Mouse (Mus musculus): Measurements from ENCODE around the gene Apobec1. TPM values are rescaled to one million over a fixed set of nuclear protein-coding genes. Genes with fewer than 3 reads are reported as not detected.

Gene Apobec1
- polyA plus RNA-seq, 1 experiment from 2014 or later: 0.04 TPM

DNA sequence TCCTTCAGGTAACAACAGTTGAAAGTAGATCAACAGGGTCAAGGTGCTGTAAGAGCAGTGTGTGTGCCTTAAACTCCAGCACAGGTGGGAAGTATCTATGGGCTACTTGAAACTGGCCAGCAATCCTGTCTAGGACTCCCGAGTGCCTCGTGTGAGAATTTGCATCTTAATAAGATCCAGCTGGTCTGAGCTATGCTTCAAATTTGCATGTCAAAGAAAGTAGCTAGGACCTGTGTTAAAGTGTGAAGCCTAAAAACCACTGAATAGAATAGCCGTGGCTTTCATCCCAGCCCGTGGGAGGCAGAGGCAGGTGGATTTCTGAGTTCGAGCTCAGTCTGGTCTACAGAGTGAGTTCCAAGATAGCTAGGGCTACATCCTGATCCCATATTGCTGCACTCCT is 22.2 kb upstream of the Apobec1 start:
- TF ChIP-seq CTCF (IDR thresholded peaks at IDR 0.05): no peak
- ATAC-seq (no peak), DNase-seq (ENCODE audit: low read depth, low spot score) (no peak)
- in situ Hi-C loops (cut with MboI; ENCODE audit: low pct_unique_long_range_greater_than_20kb): no loop called here
- ChIA-PET CTCF (no interaction called here), POLR2A (no interaction called here)
- H3K27me3 ChIP-seq: no peaks in the 10 kb centered on the region

DNA sequence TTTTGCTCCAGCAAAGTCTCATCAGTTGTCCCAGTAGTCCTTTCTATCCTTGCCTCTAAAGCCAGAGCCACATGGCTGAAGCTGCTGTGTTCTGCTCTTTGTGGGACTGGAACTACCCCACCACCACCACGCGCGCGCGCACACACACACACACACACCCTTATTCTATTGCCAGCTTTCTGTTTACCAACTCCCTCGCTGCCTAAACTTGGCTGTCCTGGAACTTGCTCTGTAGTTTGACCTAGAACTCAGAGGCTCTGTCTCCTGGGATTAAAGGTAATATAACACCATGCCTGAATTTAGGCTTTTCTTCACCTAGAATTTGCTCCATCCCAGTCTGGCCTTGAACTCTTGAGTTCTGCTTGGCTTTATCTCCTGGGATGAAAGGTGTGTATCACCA is 18.8 kb upstream of the Apobec1 start:
- DNase-seq (ENCODE audit: low read depth, low spot score): no peak
- no peak for TF ChIP-seq CTCF (IDR thresholded peaks at IDR 0.05)
- POLR2A ChIA-PET: no interaction called here
- no peaks in the 10 kb centered on the region for H3K27me3 ChIP-seq
- ATAC-seq: no peak
- in situ Hi-C loops (cut with MboI; ENCODE audit: low pct_unique_long_range_greater_than_20kb): no loop called here
- CTCF ChIA-PET: no interaction called here

GRCm38 (mm10) chr6:122616022-122616421 is 13.8 kb upstream of the Apobec1 start:
- in situ Hi-C loops (cut with MboI; ENCODE audit: low pct_unique_long_range_greater_than_20kb): no loop called here
- no peak for TF ChIP-seq CTCF (IDR thresholded peaks at IDR 0.05)
- CTCF ChIA-PET: no interaction called here
- ATAC-seq (no peak), DNase-seq (ENCODE audit: low read depth, low spot score) (no peak)
- POLR2A ChIA-PET: no interaction called here
- H3K27me3 ChIP-seq: no peaks in the 10 kb centered on the region

DNA sequence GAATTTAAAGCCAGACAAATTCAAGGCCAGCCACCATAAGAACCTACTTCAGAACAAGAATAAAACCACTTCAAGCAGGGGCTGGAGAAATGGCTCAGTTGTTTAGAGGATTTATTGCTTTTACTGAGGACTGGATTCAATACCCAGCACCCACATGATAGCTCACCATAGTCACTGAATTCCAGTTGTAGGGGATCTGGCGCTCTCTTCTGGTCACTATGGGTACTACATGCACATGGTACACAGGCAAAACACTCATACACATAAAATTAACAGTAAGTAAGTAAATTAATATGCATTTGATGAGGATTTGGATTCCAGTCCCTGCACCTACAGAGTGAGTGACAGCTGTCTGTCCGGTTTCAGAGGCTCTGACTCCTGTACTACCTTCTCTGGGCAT is 11.8 kb upstream of the Apobec1 start:
- in situ Hi-C loops (cut with MboI; ENCODE audit: low pct_unique_long_range_greater_than_20kb): no loop called here
- CTCF ChIA-PET: no interaction called here
- no peak for ATAC-seq
- POLR2A ChIA-PET: no interaction called here
- TF ChIP-seq CTCF (IDR thresholded peaks at IDR 0.05): peak; percentile 40
- H3K27me3 ChIP-seq: no peaks in the 10 kb centered on the region
- no peak for DNase-seq (ENCODE audit: low read depth, low spot score)

DNA sequence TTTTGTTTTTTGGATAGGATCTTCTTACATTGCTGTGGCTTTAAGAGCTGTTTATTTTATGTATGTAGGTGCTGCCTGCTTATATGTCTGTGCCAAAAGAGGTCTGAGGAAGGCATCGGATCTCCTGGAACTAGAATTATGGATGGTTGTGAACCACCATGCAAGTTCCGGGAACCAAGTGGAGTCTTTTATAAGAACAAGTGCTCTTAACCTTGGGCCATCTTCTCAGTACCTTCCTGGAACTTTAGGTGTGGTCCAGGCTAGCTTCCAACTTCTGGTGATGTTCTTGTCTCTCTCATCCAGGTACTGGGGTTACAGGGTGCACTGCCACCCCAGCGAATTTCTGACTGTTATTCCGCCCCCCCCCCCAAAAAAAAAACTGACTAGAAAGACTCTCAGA is 10.2 kb upstream of the Apobec1 start:
- TF ChIP-seq CTCF (IDR thresholded peaks at IDR 0.05): no peak
- ATAC-seq: no peak
- H3K27me3 ChIP-seq: no peaks in the 10 kb centered on the region
- DNase-seq (ENCODE audit: low read depth, low spot score): no peak
- CTCF ChIA-PET: no interaction called here
- in situ Hi-C loops (cut with MboI; ENCODE audit: low pct_unique_long_range_greater_than_20kb): no loop called here
- POLR2A ChIA-PET: no interaction called here

- no peak for TF ChIP-seq CTCF (IDR thresholded peaks at IDR 0.05)
- DNase-seq (ENCODE audit: low read depth, low spot score) (no peak), ATAC-seq (no peak)
- ChIA-PET POLR2A (no interaction called here), CTCF (no interaction called here)
- no peaks in the 10 kb centered on the region for H3K27me3 ChIP-seq
- in situ Hi-C loops (cut with MboI; ENCODE audit: low pct_unique_long_range_greater_than_20kb): no loop called here
These were observed 7.5 kb upstream of the Apobec1 start, which contains the start of gene Gdf3 for GRCm38 (mm10) chr6:122609771-122610170. Gdf3 (minus strand) TSS chr6:122610087.

DNA sequence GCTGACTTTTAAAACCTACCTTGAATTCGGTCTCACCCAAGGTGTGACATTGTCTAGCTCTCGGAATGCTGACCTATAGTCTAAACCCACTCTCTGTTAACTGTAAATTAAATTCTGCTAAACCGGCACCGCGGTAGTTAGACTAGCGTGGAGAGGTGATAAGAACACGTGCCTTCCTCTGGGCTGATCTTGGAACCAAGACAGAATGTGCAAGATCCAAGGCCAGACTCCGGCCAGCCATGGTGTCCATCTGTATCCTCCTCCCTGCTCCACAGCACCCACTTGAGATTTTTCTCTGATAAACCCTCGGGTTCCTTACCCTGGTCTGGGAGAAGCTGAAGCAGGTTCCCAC is 7.1 kb upstream of the Apobec1 start:
- H3K27me3 ChIP-seq: no peaks in the 10 kb centered on the region
- in situ Hi-C loops (cut with MboI; ENCODE audit: low pct_unique_long_range_greater_than_20kb): no loop called here
- CTCF ChIA-PET: no interaction called here
- TF ChIP-seq CTCF (IDR thresholded peaks at IDR 0.05): no peak
- POLR2A ChIA-PET: no interaction called here
- ATAC-seq (no peak), DNase-seq (ENCODE audit: low read depth, low spot score) (no peak)

DNA sequence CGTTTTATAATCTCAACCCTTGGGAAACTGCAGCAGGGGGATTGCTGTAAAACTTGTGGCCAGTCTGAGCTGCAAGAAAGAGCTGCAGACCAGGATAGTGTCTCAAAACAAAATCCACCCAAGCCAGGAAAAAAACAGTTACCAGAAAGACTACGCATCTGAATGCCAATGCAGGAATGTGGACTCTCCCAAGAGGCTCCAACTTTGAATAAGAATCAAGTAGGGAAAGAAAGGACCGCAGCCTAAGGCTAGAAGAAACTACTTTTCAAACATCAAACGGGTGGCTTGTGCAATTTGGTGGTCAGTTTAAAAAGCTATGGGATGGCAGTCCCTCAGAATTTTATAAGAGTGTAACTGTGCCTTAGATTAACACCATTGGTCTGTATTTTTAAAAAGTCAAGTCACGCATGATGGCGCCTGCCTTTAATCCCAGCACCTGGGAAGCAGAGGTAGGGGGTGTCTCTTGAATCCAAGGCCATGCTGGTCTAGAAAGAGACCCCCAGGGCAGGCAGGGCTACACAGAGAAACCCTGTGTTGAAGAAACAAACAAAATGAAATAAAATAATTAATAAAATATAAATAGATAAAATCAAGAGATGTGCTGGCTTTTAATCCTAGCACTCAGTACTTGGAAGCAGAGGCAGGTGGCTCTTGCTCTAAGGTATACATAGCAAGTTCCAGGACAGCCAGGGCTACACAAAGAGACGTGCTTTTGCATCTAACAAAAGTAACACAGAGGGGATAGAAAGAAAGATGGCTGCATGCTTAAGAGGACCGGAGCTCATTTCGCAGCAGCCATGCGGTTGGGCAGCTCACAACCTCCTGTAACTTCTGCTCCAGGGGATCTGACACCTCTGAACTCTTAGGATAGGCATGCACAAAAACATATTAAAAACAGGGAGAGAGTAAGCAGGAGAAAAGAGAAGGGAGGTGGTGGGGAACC is 6.5 kb upstream of the Apobec1 start:
- ATAC-seq: no peak
- H3K27me3 ChIP-seq: no peaks in the 10 kb centered on the region
- no peak for TF ChIP-seq CTCF (IDR thresholded peaks at IDR 0.05)
- in situ Hi-C loops (cut with MboI; ENCODE audit: low pct_unique_long_range_greater_than_20kb): no loop called here
- ChIA-PET CTCF (no interaction called here), POLR2A (no interaction called here)
- no peak for DNase-seq (ENCODE audit: low read depth, low spot score)

- ATAC-seq (no peak), DNase-seq (ENCODE audit: low read depth, low spot score) (no peak)
- in situ Hi-C loops (cut with MboI; ENCODE audit: low pct_unique_long_range_greater_than_20kb): no loop called here
- POLR2A ChIA-PET: no interaction called here
- H3K27me3 ChIP-seq: no peaks in the 10 kb centered on the region
- CTCF ChIA-PET: no interaction called here
- no peak for TF ChIP-seq CTCF (IDR thresholded peaks at IDR 0.05)
These were observed 5.5 kb upstream of the Apobec1 start for GRCm38 (mm10) chr6:122607700-122608099.

DNA sequence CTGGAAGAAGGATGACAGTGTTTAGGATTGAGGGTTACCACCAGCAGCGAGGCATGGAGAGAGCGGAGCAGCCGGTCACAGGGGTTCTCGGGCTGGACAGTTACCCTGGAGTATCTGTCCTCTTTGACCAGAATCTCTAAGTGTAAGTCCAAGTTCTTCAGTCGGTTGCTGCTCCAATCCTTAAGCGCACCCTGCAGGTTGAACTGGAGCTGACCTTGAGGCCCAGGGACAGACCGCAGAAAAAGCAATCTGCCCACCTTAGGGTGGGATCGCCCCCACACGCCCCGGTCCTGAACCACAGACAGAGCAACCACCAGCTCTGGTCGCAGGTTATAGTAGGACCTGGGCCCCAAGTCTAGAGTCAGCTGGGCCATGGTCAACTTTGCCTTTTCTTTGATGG is 4.4 kb upstream of the Apobec1 start:
- ChIA-PET CTCF (no interaction called here), POLR2A (no interaction called here)
- ATAC-seq (no peak), DNase-seq (ENCODE audit: low read depth, low spot score) (no peak)
- no peaks in the 10 kb centered on the region for H3K27me3 ChIP-seq
- no peak for TF ChIP-seq CTCF (IDR thresholded peaks at IDR 0.05)
- in situ Hi-C loops (cut with MboI; ENCODE audit: low pct_unique_long_range_greater_than_20kb): no loop called here

GRCm38 (mm10) chr6:122605483-122605882 is 3.2 kb upstream of the Apobec1 start:
- ATAC-seq: no peak
- DNase-seq (ENCODE audit: low read depth, low spot score): no peak
- no peaks in the 10 kb centered on the region for H3K27me3 ChIP-seq
- ChIA-PET CTCF (interaction anchor here (0.8 kb wide), 1 partner anchor 40 kb away, joined by 3 read pairs; no protein-coding TSS in a partner anchor), POLR2A (no interaction called here)
- in situ Hi-C loops (cut with MboI; ENCODE audit: low pct_unique_long_range_greater_than_20kb): no loop called here
- TF ChIP-seq CTCF (IDR thresholded peaks at IDR 0.05): no peak

DNA sequence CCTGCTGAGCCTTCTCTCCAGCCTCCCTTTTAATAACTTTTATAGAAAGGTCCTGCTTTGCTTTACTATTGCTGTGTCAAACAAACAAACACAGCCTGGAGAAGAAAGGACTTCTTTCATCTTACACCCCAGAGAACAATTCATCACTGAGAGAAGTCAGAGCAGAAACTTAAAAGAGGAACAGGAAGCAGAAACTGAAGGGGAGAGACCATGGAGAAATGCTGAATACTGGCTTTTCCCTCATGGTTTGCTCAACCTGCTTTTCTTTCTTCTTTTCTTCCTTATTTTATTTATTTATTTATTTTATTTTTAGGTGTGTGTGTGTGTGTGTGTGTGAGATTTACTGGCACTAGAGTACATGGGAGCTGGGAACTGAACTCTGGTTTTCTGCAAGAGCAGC is 2.0 kb upstream of the Apobec1 start:
- ATAC-seq (no peak), DNase-seq (ENCODE audit: low read depth, low spot score) (no peak)
- ChIA-PET POLR2A (no interaction called here), CTCF (no interaction called here)
- in situ Hi-C loops (cut with MboI; ENCODE audit: low pct_unique_long_range_greater_than_20kb): no loop called here
- H3K27me3 ChIP-seq: no peaks in the 10 kb centered on the region
- no peak for TF ChIP-seq CTCF (IDR thresholded peaks at IDR 0.05)
